Mouse (Mus musculus) heart, adult 2 months (tissue): Measurements from ENCODE around the gene Rin3.

Experiments
- CTCF ChIP-seq: fragments of 200-600 bp; IDR thresholded peaks from 2 replicates; pipeline ENCODE4 v1.8.1; 2022; ENCODE audit warnings: antibody characterized with exemption, mild to moderate bottlenecking, moderate library complexity
- EP300 ChIP-seq: fragments of 200-500 bp; IDR thresholded peaks from 2 replicates; pipeline ENCODE4 v1.6.1; 2011; ENCODE audit warnings: low read depth, low read length, control low read depth; ENCODE audit not compliant: insufficient read depth
- POLR2A ChIP-seq: fragments of 200-500 bp; IDR thresholded peaks from 2 replicates; pipeline ENCODE4 v1.6.1; 2011; ENCODE audit warnings: mild to moderate bottlenecking, low read depth, low read length, control low read depth; ENCODE audit not compliant: insufficient read depth

DNA sequence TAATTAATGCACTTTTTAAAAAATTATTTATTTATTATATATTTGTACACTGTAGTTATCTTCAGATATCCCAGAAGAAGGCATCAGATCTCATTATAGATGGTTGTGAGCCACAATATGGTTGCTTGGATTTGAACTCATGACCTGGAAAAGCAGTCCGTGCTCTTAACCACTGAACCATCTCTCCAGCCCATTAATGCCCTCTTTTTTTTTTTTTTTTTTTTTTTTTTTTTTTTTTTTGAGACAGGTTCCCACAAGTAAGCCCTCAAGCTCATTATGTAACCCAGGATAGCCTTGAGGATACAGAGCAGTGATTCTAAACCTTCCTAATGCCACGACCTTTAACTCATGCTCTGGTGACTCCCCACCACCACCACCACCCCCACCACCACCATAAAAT is 108.3 kb downstream of the Rin3 start:
- TF ChIP-seq CTCF (no peak), POLR2A (no peak), EP300 (no peak)
